Mouse (Mus musculus) spleen, adult 2 months (tissue): ENCODE measurements around the gene Ifnar2. TPM values are rescaled to one million over a fixed set of nuclear protein-coding genes. Genes with fewer than 3 reads are reported as not detected.

ENCODE experiments used
- DNase-seq, 2 experiments: peaks; one replicate each; pipeline versions ENCODE4 v3.0.0 to v3.0.0-alpha.2; 2012 to 2021; ENCODE audit warnings: low spot score in 2 of 2, low read depth in 1 of 2
- H3K27ac ChIP-seq: fragments of 200-500 bp; 2 replicates; pipeline ENCODE4 v1.5.1; 2012; ENCODE audit warnings: low read length, inconsistent platforms; ENCODE audit not compliant: insufficient read depth
- H3K27me3 ChIP-seq: fragments of 200-500 bp; 2 replicates; pipeline ENCODE4 v1.6.1; 2012; ENCODE audit warnings: mild to moderate bottlenecking, moderate library complexity, low read length, inconsistent platforms; ENCODE audit not compliant: control insufficient read depth, insufficient read depth
- H3K36me3 ChIP-seq: fragments of 200-500 bp; 2 replicates; pipeline ENCODE4 v1.6.1; 2012; ENCODE audit warnings: mild to moderate bottlenecking, low read length, inconsistent platforms; ENCODE audit not compliant: control insufficient read depth, insufficient read depth
- H3K4me1 ChIP-seq: fragments of 200-500 bp; 2 replicates; pipeline ENCODE4 v1.6.1; 2011; ENCODE audit warnings: inconsistent platforms; ENCODE audit not compliant: control insufficient read depth, insufficient read depth, insufficient read length
- H3K4me3 ChIP-seq: fragments of 200-500 bp; 2 replicates; pipeline ENCODE4 v1.5.1; 2011; ENCODE audit warnings: mild to moderate bottlenecking, inconsistent platforms; ENCODE audit not compliant: insufficient read depth, insufficient read length; ENCODE audit errors: extremely low read depth
- CTCF ChIP-seq: fragments of 200-500 bp; IDR thresholded peaks from 2 replicates; pipeline ENCODE4 v1.5.1; 2011; ENCODE audit warnings: mild to moderate bottlenecking, inconsistent platforms; ENCODE audit not compliant: insufficient read depth, insufficient read length, insufficient replicate concordance; ENCODE audit errors: extremely low read depth
- POLR2A ChIP-seq: fragments of 200-500 bp; IDR thresholded peaks from 2 replicates; pipeline ENCODE4 v1.6.1; 2011; ENCODE audit warnings: low read depth, low read length, inconsistent platforms
- WGBS: fragments of 180-500 bp; shearing (Covaris S2); methylation state at CpG from one replicate; pipeline ENCODE4 v1.1.7; 2018; 5-methylcytosine and 5-hydroxymethylcytosine counted together
- polyA plus RNA-seq: library from polyadenylated mRNA; depleted of rRNA; stranded (reverse); fragments of >200 nt; gene quantifications from 2 replicates; pipeline ENCODE4 v1.2.3, GENCODE M21; 2012; rRNA removed

The Ifnar2 gene
- polyA plus RNA-seq, 1 experiment, result 59.6 TPM

GRCm38 (mm10) chr16:91450137-91451064 lies 77.8 kb downstream of the Ifnar2 start:
- TF ChIP-seq POLR2A (no peak), CTCF (no peak)
- peaks cover 48% of the 10 kb centered on the region for H3K4me1 ChIP-seq
- no peaks in the 10 kb centered on the region for H3K36me3 ChIP-seq
- no peaks in the 10 kb centered on the region for H3K27me3 ChIP-seq
- H3K4me3 ChIP-seq, result no peak overlapping the region
- no peak for DNase-seq
- no peak overlapping the region for H3K27ac ChIP-seq
- 93% methylated on average over 12 of the region's 12 CpGs for WGBS

DNA sequence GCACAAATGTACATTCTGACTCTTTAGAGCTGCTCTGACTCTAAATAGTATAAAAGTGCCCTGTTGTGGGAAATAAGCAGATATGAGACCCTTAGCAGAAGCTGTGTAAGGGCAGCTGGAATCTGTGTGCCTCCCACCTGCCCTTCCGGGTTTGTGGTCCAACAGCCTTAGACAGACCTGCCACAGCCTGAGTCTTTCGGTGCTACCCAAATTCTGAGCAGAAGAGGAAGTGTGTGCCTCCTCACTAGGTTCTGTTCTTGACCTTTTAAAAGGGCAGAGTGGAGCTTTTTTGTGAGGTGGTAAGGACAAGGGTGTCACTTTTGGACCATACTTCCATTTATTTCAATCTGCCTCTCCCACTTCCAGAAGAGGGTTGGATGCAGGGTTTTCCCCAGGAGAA lies 79.4 kb downstream of the Ifnar2 start:
- Histone ChIP-seq H3K27me3 (no peaks in the 10 kb centered on the region), H3K4me1 (peaks cover 44% of the 10 kb centered on the region), H3K27ac (peak overlapping the region; percentile 90), H3K36me3 (no peaks in the 10 kb centered on the region), H3K4me3 (no peak overlapping the region)
- WGBS, result 7% methylated on average over 2 of the region's 2 CpGs
- peak in 1 of 2 experiments; percentile 66 for DNase-seq
- TF ChIP-seq CTCF, result no peak
- no peak for TF ChIP-seq POLR2A

- peaks cover 40% of the 10 kb centered on the region for H3K4me1 ChIP-seq
- WGBS, result 9% methylated on average over 6 of the region's 6 CpGs
- DNase-seq, result no peak
These were observed 79.8 kb downstream of the Ifnar2 start for GRCm38 (mm10) chr16:91452363-91452896.

More at GRCm38 (mm10) chr16:91452363-91452896, 79.8 kb downstream of the Ifnar2 start:
- no peaks in the 10 kb centered on the region for H3K36me3 ChIP-seq
- TF ChIP-seq POLR2A (no peak), CTCF (no peak)
- no peak overlapping the region for H3K4me3 ChIP-seq
- no peaks in the 10 kb centered on the region for H3K27me3 ChIP-seq
- peak overlapping the region; percentile 90 for H3K27ac ChIP-seq

Other genes starting within 250 kb of the Ifnar2 start
- gene Olig2, start 147.3 kb upstream of the Ifnar2 start, polyA plus RNA-seq, result 0.04 and 0.09 TPM in 2 replicates
- 0.21 TPM in 1 of 2 replicates, not detected in the other for gene Olig1, start 103.0 kb upstream of the Ifnar2 start, polyA plus RNA-seq
- not detected in 2 replicates for gene Gm21970, start 18.9 kb downstream of the Ifnar2 start, polyA plus RNA-seq
- 40.0 and 43.8 TPM in 2 replicates for gene Il10rb, start 33.4 kb downstream of the Ifnar2 start, polyA plus RNA-seq
- gene Ifnar1, start 112.5 kb downstream of the Ifnar2 start, polyA plus RNA-seq, result 22.3 and 25.4 TPM in 2 replicates
- gene Ifngr2, start 174.3 kb downstream of the Ifnar2 start, polyA plus RNA-seq, result 18.7 and 36.7 TPM in 2 replicates
- gene Tmem50b, start 225.0 kb downstream of the Ifnar2 start, polyA plus RNA-seq, result 19.6 and 21.2 TPM in 2 replicates
- 0.39 and 0.42 TPM in 2 replicates for gene Dnajc28, start 246.2 kb downstream of the Ifnar2 start, polyA plus RNA-seq